Mouse (Mus musculus): Measurements from ENCODE around the gene Fam20c. TPM values are rescaled to one million over a fixed set of nuclear protein-coding genes. Genes with fewer than 3 reads are reported as not detected.

The Fam20c gene
- polyA plus RNA-seq, 1 experiment from 2014 or later, result 6.2 TPM

DNA sequence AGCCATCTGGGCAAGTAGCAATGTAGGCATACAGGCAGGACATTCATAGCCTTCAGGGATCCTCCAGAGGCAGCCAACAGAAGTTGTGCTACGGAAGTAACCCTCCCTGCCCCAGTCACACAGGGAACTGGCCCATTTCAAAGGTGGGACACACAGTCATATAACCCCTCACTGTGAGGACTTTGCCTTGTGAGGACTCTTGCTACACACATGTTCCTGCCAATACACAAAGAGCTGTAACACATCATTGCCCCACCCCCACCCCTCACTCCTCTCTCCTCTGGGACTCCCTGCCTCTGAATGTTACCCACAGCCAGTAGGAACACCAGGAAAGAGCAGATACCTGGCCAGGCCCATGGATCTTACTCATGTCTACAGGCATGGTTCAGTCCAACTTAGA is 28.4 kb downstream of the Fam20c start:
- 89% methylated on average over 1 of the region's 1 CpGs for WGBS

DNA sequence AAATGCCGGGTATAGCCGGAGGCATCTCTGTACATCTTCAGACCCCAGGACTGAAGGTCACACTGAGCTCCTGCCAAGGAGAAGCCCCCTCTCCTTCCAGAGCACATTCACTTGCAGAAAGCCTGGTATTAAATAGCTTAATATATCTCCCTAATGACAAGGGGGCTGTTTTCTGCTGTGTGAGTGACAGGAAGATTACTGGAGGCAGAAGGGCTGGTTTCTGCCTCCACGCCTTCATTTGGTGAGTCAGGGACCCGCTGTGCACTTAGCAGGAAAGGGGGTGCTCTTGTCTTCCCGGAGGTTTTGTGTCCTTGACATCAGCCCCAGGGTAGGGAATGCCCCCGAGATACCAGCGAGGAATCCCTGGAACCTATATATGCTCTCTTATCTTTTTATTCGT is 28.9 kb downstream of the Fam20c start:
- no peak for ATAC-seq (ENCODE audit: borderline replicate concordance, extremely low read depth, low FRiP score, low TSS enrichment)
- H3K4me2 ChIP-seq, result no peak overlapping the region
- H3K9ac ChIP-seq, result no peak overlapping the region
- 0 out of 2 replicates have a peak, but pooled peaks cover 4% of the 10 kb centered on the region for H3K4me1 ChIP-seq
- no peaks in the 10 kb centered on the region for H3K36me3 ChIP-seq
- no peaks in the 10 kb centered on the region for H3K9me3 ChIP-seq
- WGBS, result 74% methylated on average over 8 of the region's 8 CpGs
- no peak overlapping the region for H3K4me3 ChIP-seq
- no peaks in the 10 kb centered on the region for H3K27me3 ChIP-seq
- H3K27ac ChIP-seq, result no peak overlapping the region

More for the DNA sequence above, 28.4 kb downstream of the Fam20c start:
- H3K27me3 ChIP-seq, result no peaks in the 10 kb centered on the region
- H3K4me3 ChIP-seq, result no peak overlapping the region
- no peak overlapping the region for H3K27ac ChIP-seq
- H3K4me1 ChIP-seq, result 0 out of 2 replicates have a peak, but pooled peaks cover 4% of the 10 kb centered on the region
- ATAC-seq (ENCODE audit: borderline replicate concordance, extremely low read depth, low FRiP score, low TSS enrichment), result no peak
- no peak overlapping the region for H3K4me2 ChIP-seq
- no peaks in the 10 kb centered on the region for H3K9me3 ChIP-seq
- no peak overlapping the region for H3K9ac ChIP-seq
- H3K36me3 ChIP-seq, result no peaks in the 10 kb centered on the region

DNA sequence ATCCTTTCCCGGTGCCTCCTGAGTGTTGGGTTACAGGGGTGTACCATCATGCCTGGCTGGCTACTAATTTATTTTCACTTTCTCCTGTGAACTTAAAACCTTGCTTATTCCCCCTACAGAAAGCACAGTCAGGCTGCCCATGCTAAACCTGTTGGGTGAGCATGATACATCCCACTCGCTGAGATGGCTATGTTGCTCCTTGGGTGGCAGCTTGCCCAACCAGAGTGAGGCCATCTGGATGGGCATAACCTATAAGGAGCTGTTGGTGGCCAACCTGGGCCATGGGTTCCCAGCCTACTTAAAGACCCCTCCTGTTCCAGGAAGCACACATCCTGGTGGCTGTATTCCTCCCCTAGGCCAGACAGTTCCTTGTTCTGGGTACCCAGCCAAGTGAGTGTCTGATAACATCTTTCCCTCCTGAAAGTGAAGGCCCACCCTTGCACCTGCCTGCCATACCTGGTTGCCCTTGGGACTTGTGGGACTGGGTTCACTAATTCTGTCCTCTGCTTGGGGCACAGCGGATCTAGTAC is 31.7 kb downstream of the Fam20c start:
- H3K36me3 ChIP-seq, result no peaks in the 10 kb centered on the region
- no peak overlapping the region for H3K4me2 ChIP-seq
- no peaks in the 10 kb centered on the region for H3K9me3 ChIP-seq
- H3K27me3 ChIP-seq, result no peaks in the 10 kb centered on the region
- no peaks in the 10 kb centered on the region for H3K4me1 ChIP-seq
- ATAC-seq (ENCODE audit: borderline replicate concordance, extremely low read depth, low FRiP score, low TSS enrichment), result no peak
- no peak overlapping the region for H3K9ac ChIP-seq
- 79% methylated on average over 3 of the region's 3 CpGs for WGBS
- no peak overlapping the region for H3K27ac ChIP-seq
- no peak overlapping the region for H3K4me3 ChIP-seq

DNA sequence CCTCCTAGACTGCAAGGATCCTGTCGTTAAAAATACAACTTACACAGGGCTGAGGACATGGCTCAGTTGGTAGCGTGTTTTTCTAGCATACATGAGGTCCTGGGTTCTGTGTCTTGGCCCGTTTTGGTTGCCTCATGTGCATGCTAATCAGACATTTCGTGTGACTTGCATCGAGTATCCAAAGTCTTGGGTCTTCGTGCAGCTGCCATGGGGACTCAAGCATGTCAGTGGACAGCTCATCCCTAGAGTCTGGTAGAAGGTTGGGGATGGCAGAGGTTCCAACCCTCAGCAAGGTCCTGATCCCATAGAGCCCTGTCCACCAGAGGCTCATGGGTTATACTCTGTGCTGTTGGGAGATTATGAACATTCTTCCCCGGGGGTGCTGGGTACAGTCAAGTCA is 33.3 kb downstream of the Fam20c start:
- H3K4me1 ChIP-seq, result no peaks in the 10 kb centered on the region
- H3K27ac ChIP-seq, result no peak overlapping the region
- H3K4me3 ChIP-seq, result no peak overlapping the region
- no peak overlapping the region for H3K9ac ChIP-seq
- no peak for ATAC-seq (ENCODE audit: borderline replicate concordance, extremely low read depth, low FRiP score, low TSS enrichment)
- H3K9me3 ChIP-seq, result no peaks in the 10 kb centered on the region
- 75% methylated on average over 7 of the region's 7 CpGs for WGBS
- no peaks in the 10 kb centered on the region for H3K36me3 ChIP-seq
- no peaks in the 10 kb centered on the region for H3K27me3 ChIP-seq
- H3K4me2 ChIP-seq, result no peak overlapping the region

DNA sequence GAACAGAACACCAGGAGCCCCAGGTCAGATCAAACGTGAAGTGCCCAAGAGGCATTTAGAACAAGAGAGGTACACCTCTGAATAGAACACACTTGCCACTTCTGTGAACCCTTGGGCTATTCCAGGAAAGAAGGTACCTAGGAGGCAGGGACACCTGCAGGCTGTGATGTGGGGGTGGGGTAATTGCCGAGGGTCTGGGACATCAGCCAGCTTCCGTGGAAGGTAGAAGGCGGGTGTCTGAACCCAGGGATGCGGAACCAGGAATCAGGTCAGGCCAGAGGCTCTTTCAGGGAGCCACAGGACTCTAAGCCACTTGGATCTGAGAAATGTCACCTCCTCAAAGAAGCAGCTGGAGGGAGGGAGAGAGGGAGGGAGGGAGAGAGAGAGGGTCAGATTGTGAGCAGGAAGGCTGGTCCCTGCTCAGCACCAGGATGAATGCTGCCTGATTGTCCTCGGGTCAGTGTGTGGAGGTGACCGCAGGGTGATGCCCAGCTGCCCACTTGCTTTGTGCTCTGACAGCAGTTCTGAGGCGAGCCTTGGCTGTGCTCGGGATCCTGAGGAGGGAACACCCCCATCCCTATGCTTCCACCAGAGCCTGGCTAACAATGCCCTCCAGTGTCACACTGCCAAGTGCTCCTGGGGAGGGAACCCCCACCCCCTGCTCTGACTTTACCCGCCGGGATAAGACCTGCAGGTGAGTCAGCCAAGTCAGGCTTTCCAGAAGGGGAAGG is 34.3 kb downstream of the Fam20c start:
- Histone ChIP-seq H3K27ac (no peak overlapping the region), H3K4me1 (no peaks in the 10 kb centered on the region), H3K4me2 (no peak overlapping the region), H3K9me3 (no peaks in the 10 kb centered on the region), H3K4me3 (no peak overlapping the region), H3K36me3 (no peaks in the 10 kb centered on the region), H3K27me3 (no peaks in the 10 kb centered on the region), H3K9ac (no peak overlapping the region)
- 42% methylated on average over 11 of the region's 11 CpGs for WGBS
- no peak for ATAC-seq (ENCODE audit: borderline replicate concordance, extremely low read depth, low FRiP score, low TSS enrichment)

DNA sequence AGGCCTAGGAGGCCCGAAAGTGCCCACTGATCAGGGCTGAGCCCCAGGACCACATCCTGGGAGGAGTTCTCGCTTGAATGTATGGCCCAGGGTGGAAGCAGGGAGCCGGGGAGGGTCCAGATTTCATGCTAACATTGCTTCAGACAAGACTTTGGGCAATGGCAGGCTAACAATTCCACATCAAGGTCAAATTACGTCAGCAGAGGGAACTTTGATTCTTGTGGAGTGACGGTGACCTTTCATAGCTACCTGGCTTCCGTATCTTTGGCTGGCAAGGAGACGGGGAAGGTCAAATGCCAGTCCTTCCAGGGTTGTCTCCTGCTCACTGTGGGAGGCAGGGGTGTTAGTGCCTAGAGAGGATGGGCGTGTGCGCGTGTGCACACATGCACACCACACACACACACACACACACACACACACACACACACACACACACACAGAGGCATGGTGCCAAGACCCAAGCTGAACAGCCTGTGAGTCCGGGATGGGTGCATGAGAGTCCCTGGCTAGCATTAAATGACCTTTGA is 36.7 kb downstream of the Fam20c start:
- H3K9ac ChIP-seq, result no peak overlapping the region
- H3K4me1 ChIP-seq, result no peaks in the 10 kb centered on the region
- no peak overlapping the region for H3K4me2 ChIP-seq
- H3K27me3 ChIP-seq, result no peaks in the 10 kb centered on the region
- H3K27ac ChIP-seq, result no peak overlapping the region
- WGBS, result 80% methylated on average over 11 of the region's 11 CpGs
- ATAC-seq (ENCODE audit: borderline replicate concordance, extremely low read depth, low FRiP score, low TSS enrichment), result no peak
- H3K9me3 ChIP-seq, result no peaks in the 10 kb centered on the region
- H3K36me3 ChIP-seq, result no peaks in the 10 kb centered on the region
- H3K4me3 ChIP-seq, result no peak overlapping the region

DNA sequence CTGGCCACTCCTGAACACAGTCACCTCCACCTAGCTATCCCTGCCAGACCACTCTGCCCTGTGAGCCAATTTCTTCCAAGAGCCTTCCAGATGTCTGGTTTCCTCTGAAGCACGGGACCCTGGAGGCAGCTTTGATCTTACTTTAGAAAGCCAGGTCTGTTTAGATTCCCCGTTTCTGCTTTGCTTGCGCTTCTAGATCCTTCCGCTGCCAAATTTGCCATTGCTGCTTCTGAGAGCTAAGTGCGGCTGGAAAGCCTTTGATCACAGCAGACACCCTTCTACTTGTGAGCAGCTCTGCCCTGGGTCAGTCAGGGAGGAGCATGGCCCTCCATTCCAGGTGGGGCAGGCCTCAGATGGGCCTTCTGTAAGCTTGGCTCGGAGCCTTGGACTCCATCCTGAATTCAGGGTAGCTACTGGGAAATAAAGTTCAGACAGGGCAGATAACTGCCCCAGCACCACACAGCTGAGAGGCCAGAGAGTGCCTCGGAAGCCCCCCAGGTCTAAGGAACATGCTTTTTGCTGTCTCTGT is 47.3 kb downstream of the Fam20c start:
- no peaks in the 10 kb centered on the region for H3K36me3 ChIP-seq
- H3K4me2 ChIP-seq, result no peak overlapping the region
- ATAC-seq (ENCODE audit: borderline replicate concordance, extremely low read depth, low FRiP score, low TSS enrichment), result no peak; the same call in 1 of the 2 replicates
- H3K4me3 ChIP-seq, result no peak overlapping the region
- H3K9ac ChIP-seq, result no peak overlapping the region
- H3K27ac ChIP-seq, result no peak overlapping the region
- H3K9me3 ChIP-seq, result no peaks in the 10 kb centered on the region
- 23% methylated on average over 7 of the region's 7 CpGs for WGBS
- H3K27me3 ChIP-seq, result no peaks in the 10 kb centered on the region
- no peaks in the 10 kb centered on the region for H3K4me1 ChIP-seq

DNA sequence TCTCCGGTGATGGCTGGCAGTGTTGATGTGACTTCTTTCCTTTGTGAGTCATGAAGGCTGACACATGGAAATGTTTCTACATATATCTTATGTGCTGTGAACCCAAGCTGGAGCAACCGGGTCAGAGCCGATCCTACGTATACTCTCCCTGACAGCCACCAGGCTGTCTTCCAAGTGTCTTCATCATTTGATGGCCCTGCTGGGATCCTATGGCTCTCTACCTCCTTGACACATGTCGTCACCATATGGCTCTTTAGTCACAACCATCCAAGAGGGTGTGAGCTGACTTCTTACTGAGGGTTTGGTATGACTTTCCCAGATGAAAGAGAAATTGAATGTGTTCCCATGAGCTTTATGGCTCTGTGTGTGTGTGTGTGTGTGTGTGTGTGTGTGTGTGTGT is 50.0 kb downstream of the Fam20c start:
- WGBS, result 80% methylated on average over 5 of the region's 5 CpGs

DNA sequence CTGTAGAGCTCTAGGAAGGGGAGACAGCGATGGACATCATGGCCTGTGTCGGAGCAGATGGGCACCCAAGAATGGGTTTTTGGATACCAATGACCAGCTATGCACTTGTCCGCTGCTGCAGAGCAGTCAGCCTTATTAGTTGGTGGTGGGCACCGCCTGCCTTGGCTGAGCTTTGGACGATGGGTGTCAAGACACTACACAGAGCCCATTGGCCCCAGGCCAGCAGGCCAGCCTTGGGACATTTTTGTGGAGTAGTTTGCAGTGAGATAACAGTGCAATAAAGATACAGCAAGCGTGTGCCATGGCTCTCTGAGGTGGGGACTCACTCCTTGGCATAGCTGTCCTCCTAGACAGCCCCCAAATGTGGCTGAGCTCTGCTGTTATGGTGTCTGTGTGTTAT is 55.5 kb downstream of the Fam20c start:
- ATAC-seq (ENCODE audit: borderline replicate concordance, extremely low read depth, low FRiP score, low TSS enrichment), result no peak
- 82% methylated on average over 6 of the region's 6 CpGs for WGBS
- Histone ChIP-seq H3K9ac (no peak overlapping the region), H3K27ac (no peak overlapping the region), H3K9me3 (no peaks in the 10 kb centered on the region), H3K27me3 (no peaks in the 10 kb centered on the region), H3K36me3 (no peaks in the 10 kb centered on the region), H3K4me1 (no peaks in the 10 kb centered on the region), H3K4me2 (no peak overlapping the region), H3K4me3 (no peak overlapping the region)

More for the DNA sequence above, 50.0 kb downstream of the Fam20c start:
- Histone ChIP-seq H3K4me2 (no peak overlapping the region), H3K27me3 (no peaks in the 10 kb centered on the region), H3K9me3 (no peaks in the 10 kb centered on the region), H3K27ac (no peak overlapping the region), H3K4me3 (no peak overlapping the region), H3K36me3 (no peaks in the 10 kb centered on the region), H3K9ac (no peak overlapping the region), H3K4me1 (no peaks in the 10 kb centered on the region)
- ATAC-seq (ENCODE audit: borderline replicate concordance, extremely low read depth, low FRiP score, low TSS enrichment), result no peak

DNA sequence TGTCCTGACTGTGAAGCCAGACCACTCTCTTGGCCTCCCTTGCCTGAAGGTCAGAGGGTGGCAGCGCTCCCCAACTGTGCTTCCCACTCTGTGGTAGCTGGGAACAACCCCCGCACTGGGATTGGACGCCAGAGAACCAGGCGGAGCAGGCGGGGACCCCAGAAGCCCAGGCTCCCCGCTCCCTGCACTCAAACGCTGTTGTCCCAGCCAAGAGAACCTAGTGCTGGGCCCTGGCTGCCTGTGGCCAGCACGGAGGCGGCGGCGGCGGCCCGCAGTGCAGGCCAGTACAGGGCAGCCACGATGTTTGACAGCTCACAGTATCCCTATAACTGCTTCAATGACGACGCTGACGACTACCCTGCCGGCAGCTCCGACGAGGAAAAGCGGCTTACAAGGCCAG is 65.5 kb downstream of the Fam20c start, which contains the start of gene Gm5294:
Gene Gm5294, plus strand, starts transcription at position 301 of the 400 bp plus-strand sequence.
- no peaks in the 10 kb centered on the region for H3K9me3 ChIP-seq
- H3K4me2 ChIP-seq, result peak within 1 kb of the TSS; percentile 64
- 9% methylated on average over 21 of the region's 21 CpGs for WGBS
- peaks cover 4% of the 10 kb centered on the region; the same call in 1 of the 2 replicates for H3K4me1 ChIP-seq
- H3K27me3 ChIP-seq, result peaks cover 61% of the 10 kb centered on the region
- no peak for ATAC-seq (ENCODE audit: borderline replicate concordance, extremely low read depth, low FRiP score, low TSS enrichment)
- H3K36me3 ChIP-seq, result no peaks in the 10 kb centered on the region
- H3K9ac ChIP-seq, result no peak within 1 kb of the TSS
- peak within 1 kb of the TSS; percentile 31 for H3K4me3 ChIP-seq
- H3K27ac ChIP-seq, result no peak within 1 kb of the TSS

DNA sequence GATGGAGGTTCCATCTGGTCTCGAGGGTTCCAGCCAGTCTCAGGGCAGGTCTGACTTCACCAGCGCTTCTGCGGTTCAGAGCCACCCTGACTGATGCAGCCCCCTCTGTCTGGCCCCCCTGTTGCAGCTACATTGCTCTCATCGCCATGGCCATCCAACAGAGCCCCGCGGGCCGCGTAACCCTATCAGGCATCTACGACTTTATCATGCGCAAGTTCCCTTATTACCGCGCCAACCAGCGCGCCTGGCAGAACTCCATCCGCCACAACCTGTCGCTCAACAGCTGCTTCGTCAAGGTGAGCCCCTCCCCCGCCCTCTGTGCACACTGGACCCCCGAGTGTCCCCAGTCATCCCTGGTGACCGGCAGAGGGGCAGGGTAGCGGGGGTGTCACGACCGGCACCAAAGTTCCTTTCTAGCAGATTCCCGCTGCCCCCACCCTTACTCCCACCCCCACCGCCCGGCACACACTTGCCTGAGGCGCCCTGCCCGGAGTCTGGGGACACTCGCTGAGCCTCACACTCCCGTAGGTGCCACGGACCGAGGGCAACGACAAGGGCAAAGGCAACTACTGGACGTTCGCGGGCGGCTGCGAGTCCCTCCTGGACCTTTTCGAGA is 66.5 kb downstream of the Fam20c start:
- Histone ChIP-seq H3K4me3 (peak overlapping the region; percentile 31), H3K36me3 (no peaks in the 10 kb centered on the region), H3K9me3 (no peaks in the 10 kb centered on the region), H3K27me3 (peaks cover 61% of the 10 kb centered on the region), H3K9ac (no peak overlapping the region), H3K27ac (no peak overlapping the region), H3K4me2 (peak overlapping the region; percentile 64), H3K4me1 (peaks cover 4% of the 10 kb centered on the region; the same call in 1 of the 2 replicates)
- WGBS, result 3% methylated on average over 39 of the region's 39 CpGs
- no peak for ATAC-seq (ENCODE audit: borderline replicate concordance, extremely low read depth, low FRiP score, low TSS enrichment)

DNA sequence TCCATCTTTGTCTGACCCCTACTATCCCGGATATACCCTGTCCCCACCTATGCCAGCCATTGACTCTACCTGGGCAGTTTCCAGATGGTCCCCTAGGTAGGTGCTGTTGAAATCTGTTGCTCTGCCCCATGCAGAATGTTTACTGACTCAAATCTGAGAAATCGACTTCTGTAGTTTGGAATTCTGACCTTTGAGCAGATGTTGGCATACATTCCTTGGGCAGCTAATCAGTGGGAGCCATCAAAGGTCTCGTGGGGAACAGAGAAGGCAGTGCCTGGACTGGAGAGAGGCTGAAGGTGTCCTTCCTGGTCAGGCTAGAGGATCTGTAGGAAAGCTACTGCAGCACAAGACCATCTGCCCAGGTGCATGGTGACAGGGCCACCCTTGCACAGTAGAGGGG is 70.8 kb downstream of the Fam20c start:
- whole genome bisulfite sequencing, result 51% methylated on average over 3 of the region's 3 CpGs
- ATAC-seq (ENCODE audit: borderline replicate concordance, extremely low read depth, low FRiP score, low TSS enrichment), result no peak

More for the DNA sequence above, 70.8 kb downstream of the Fam20c start:
- H3K9me3 ChIP-seq, result no peaks in the 10 kb centered on the region
- no peak overlapping the region for H3K9ac ChIP-seq
- no peak overlapping the region for H3K4me2 ChIP-seq
- H3K27ac ChIP-seq, result no peak overlapping the region
- no peak overlapping the region for H3K4me3 ChIP-seq
- H3K4me1 ChIP-seq, result peaks cover 4% of the 10 kb centered on the region; the same call in 1 of the 2 replicates
- peaks cover 40% of the 10 kb centered on the region for H3K27me3 ChIP-seq
- no peaks in the 10 kb centered on the region for H3K36me3 ChIP-seq

Data from lung, embryonic 15.5 days (tissue).